Mouse (Mus musculus) kidney, adult 2 months (tissue): ENCODE results near the gene Cpsf2.

Experiments used
- CTCF ChIP-seq: fragments of 200-500 bp; conservative IDR thresholded peaks from 2 replicates; pipeline ENCODE4 v1.5.1; 2011; ENCODE audit warnings: low read depth, mild to moderate bottlenecking, control low read depth, low read length, moderate library complexity, mixed read lengths; ENCODE audit not compliant: insufficient read depth, insufficient read length
- POLR2A ChIP-seq: fragments of 200-500 bp; IDR thresholded peaks from one replicate; pipeline ENCODE4 v1.6.1; 2011; ENCODE audit warnings: low read depth, low read length, control low read depth

DNA sequence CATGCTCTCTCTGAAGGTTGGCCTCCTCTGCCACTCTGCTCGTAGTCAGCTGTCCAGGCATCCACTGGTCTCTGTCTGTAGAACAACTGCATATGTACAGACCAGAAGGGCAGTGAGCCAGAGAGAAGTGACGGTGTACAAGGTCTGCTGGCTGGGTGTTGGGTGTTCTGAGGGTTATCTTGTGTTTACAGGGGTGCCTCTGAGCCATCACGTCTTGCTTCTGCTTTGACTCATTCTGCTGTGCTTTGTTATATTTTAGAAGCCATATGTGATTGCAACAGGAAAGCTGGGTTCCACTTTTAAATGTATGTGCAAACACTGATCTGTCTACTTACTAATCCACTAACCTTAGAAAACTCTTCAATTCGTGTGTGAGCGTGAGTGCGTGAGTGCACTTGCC lies 11.9 kb downstream of the Cpsf2 start:
- TF ChIP-seq CTCF (no peak), POLR2A (no peak)
